Mouse (Mus musculus) intestine, postnatal 0 days (tissue): ENCODE results near the gene Igfals. TPM values are rescaled to one million over a fixed set of nuclear protein-coding genes. Genes with fewer than 3 reads are reported as not detected.

Experiments used
- ATAC-seq: fragments of 200-750 bp; cut with Nextera tagmentation; 2 replicates; pipeline ENCODE4 v1.8.0; 2017; ENCODE audit warnings: mild to moderate bottlenecking, moderate TSS enrichment, moderate library complexity
- H3K27ac ChIP-seq: fragments of 300-500 bp; sonication (generic); 2 replicates; pipeline ENCODE4 v1.5.1; 2014; ENCODE audit warnings: mild to moderate bottlenecking, low read depth, low read length, moderate library complexity
- H3K27me3 ChIP-seq: fragments of 300-500 bp; sonication (generic); replicated peaks from 2 replicates; pipeline ENCODE4 v1.6.1; 2014; ENCODE audit warnings: low read length, mixed read lengths; ENCODE audit not compliant: control insufficient read depth, insufficient read depth
- H3K36me3 ChIP-seq: fragments of 300-500 bp; sonication (generic); 2 replicates; pipeline ENCODE4 v1.6.1; 2014; ENCODE audit warnings: mild to moderate bottlenecking, moderate library complexity; ENCODE audit not compliant: control insufficient read depth, insufficient read depth
- H3K4me1 ChIP-seq: fragments of 300-500 bp; sonication (generic); replicated peaks from 2 replicates; pipeline ENCODE4 v1.6.1; 2014; ENCODE audit warnings: antibody characterized with exemption, low read length, mixed read lengths; ENCODE audit not compliant: control insufficient read depth, insufficient read depth
- H3K4me2 ChIP-seq: fragments of 300-500 bp; sonication (generic); replicated peaks from 2 replicates; pipeline ENCODE4 v1.6.1; 2014; ENCODE audit warnings: low read depth, mild to moderate bottlenecking, moderate library complexity
- H3K4me3 ChIP-seq: fragments of 300-500 bp; sonication (generic); 2 replicates; pipeline ENCODE4 v1.5.1; 2014; ENCODE audit warnings: low read depth, low read length
- H3K9ac ChIP-seq: fragments of 300-500 bp; sonication (generic); 2 replicates; pipeline ENCODE4 v1.6.1; 2014; ENCODE audit warnings: mild to moderate bottlenecking, low read depth, low read length
- H3K9me3 ChIP-seq: fragments of 300-500 bp; sonication (generic); 2 replicates; pipeline ENCODE4 v1.6.1; 2016; ENCODE audit warnings: mixed run types; ENCODE audit not compliant: control insufficient read depth
- CTCF ChIP-seq: sonication (generic); IDR thresholded peaks from 2 replicates; pipeline ENCODE4 v1.5.1; 2016; ENCODE audit warnings: low read depth, mild to moderate bottlenecking, control low read depth, antibody characterized with exemption, moderate library complexity
- WGBS: fragments of 180-500 bp; shearing (Covaris S2); extraction: QIAGEN DNeasy Blood & Tissue Kit; methylation state at CpG from one replicate; pipeline ENCODE4 v1.1.7; 2014; 5-methylcytosine and 5-hydroxymethylcytosine counted together
- polyA plus RNA-seq: library from polyadenylated mRNA; unstranded; fragments of >200 nt; fragmentation: Nextera tagmentation; extraction: Ambion mirVana; gene quantifications from 2 replicates; pipeline ENCODE4 v1.2.1, GENCODE M21; 2015

Gene Igfals
- polyA plus RNA-seq, 1 experiment from 2014 or later, result 17.2 TPM

- ATAC-seq, result no peak
- H3K4me1 ChIP-seq, result 0 out of 2 replicates have a peak, but pooled peaks cover 5% of the 10 kb centered on the region
- TF ChIP-seq CTCF, result no peak
- H3K36me3 ChIP-seq, result no peaks in the 10 kb centered on the region
- no peak overlapping the region for H3K4me3 ChIP-seq
- H3K9me3 ChIP-seq, result no peaks in the 10 kb centered on the region
- H3K27ac ChIP-seq, result peak overlapping the region; percentile 15; the same call in 1 of the 2 replicates
- WGBS, result 56% methylated on average over 8 of the region's 8 CpGs
- 0 out of 2 replicates have a peak overlapping the region, but pooled peaks have one; percentile 13 for H3K4me2 ChIP-seq
- H3K27me3 ChIP-seq, result no peaks in the 10 kb centered on the region
- H3K9ac ChIP-seq, result no peak overlapping the region
Observed at GRCm38 (mm10) chr17:24874989-24875388, 9.2 kb downstream of the Igfals start.

GRCm38 (mm10) chr17:24877336-24878116 is 11.7 kb downstream of the Igfals start:
- 31% methylated on average over 10 of the region's 10 CpGs for WGBS
- ATAC-seq, result peak; percentile 75
- Histone ChIP-seq H3K9ac (peak overlapping the region; percentile 40), H3K4me3 (peak overlapping the region; percentile 9; the same call in 1 of the 2 replicates), H3K36me3 (peaks cover 5% of the 10 kb centered on the region), H3K27me3 (no peaks in the 10 kb centered on the region), H3K4me1 (0 out of 2 replicates have a peak, but pooled peaks cover 5% of the 10 kb centered on the region), H3K9me3 (no peaks in the 10 kb centered on the region), H3K4me2 (peak overlapping the region; percentile 54), H3K27ac (peak overlapping the region; percentile 94)
- no peak for TF ChIP-seq CTCF

GRCm38 (mm10) chr17:24878117-24878397 is 12.3 kb downstream of the Igfals start:
- TF ChIP-seq CTCF, result no peak
- Histone ChIP-seq H3K4me1 (0 out of 2 replicates have a peak, but pooled peaks cover 5% of the 10 kb centered on the region), H3K27me3 (no peaks in the 10 kb centered on the region), H3K9ac (peak overlapping the region; percentile 46), H3K9me3 (no peaks in the 10 kb centered on the region), H3K27ac (peak overlapping the region; percentile 94), H3K4me3 (peak overlapping the region; percentile 9; the same call in 1 of the 2 replicates), H3K4me2 (peak overlapping the region; percentile 54), H3K36me3 (peaks cover 10% of the 10 kb centered on the region)
- 27% methylated on average over 5 of the region's 5 CpGs for WGBS
- peak; percentile 65 for ATAC-seq

GRCm38 (mm10) chr17:24878531-24878930 is 12.7 kb downstream of the Igfals start:
- WGBS, result 55% methylated on average over 8 of the region's 8 CpGs
- peak overlapping the region; percentile 94 for H3K27ac ChIP-seq
- no peak for TF ChIP-seq CTCF
- 0 out of 2 replicates have a peak overlapping the region, but pooled peaks have one; percentile 3 for H3K4me3 ChIP-seq
- no peaks in the 10 kb centered on the region for H3K9me3 ChIP-seq
- 0 out of 2 replicates have a peak, but pooled peaks cover 5% of the 10 kb centered on the region for H3K4me1 ChIP-seq
- peaks cover 15% of the 10 kb centered on the region for H3K36me3 ChIP-seq
- H3K4me2 ChIP-seq, result peak overlapping the region; percentile 54
- ATAC-seq, result peak; percentile 15; the same call in 1 of the 2 replicates
- H3K27me3 ChIP-seq, result no peaks in the 10 kb centered on the region
- H3K9ac ChIP-seq, result peak overlapping the region; percentile 46

GRCm38 (mm10) chr17:24881738-24882440 is 16.1 kb downstream of the Igfals start:
- Histone ChIP-seq H3K27ac (no peak overlapping the region), H3K9ac (no peak overlapping the region), H3K4me3 (no peak overlapping the region), H3K9me3 (no peaks in the 10 kb centered on the region), H3K4me2 (no peak overlapping the region), H3K36me3 (peaks cover 29% of the 10 kb centered on the region), H3K4me1 (peaks cover 5% of the 10 kb centered on the region; the same call in 1 of the 2 replicates), H3K27me3 (no peaks in the 10 kb centered on the region)
- TF ChIP-seq CTCF, result peak; percentile 82
- 52% methylated on average over 7 of the region's 7 CpGs for WGBS
- ATAC-seq, result no peak

- H3K9ac ChIP-seq, result no peak overlapping the region
- no peak overlapping the region for H3K4me2 ChIP-seq
- H3K27ac ChIP-seq, result no peak overlapping the region
- TF ChIP-seq CTCF, result no peak
- no peaks in the 10 kb centered on the region for H3K9me3 ChIP-seq
- H3K36me3 ChIP-seq, result peaks cover 29% of the 10 kb centered on the region
- WGBS, result 89% methylated on average over 6 of the region's 6 CpGs
- no peaks in the 10 kb centered on the region for H3K27me3 ChIP-seq
- no peak overlapping the region for H3K4me3 ChIP-seq
- ATAC-seq, result no peak
- H3K4me1 ChIP-seq, result peaks cover 12% of the 10 kb centered on the region; the same call in 1 of the 2 replicates
Observed at GRCm38 (mm10) chr17:24884391-24884790, 18.6 kb downstream of the Igfals start.
